Mouse (Mus musculus) cerebellum, adult 11-12 months (tissue): ENCODE data around the gene Egfem1.

ENCODE experiments used
- DNase-seq: peaks from one replicate; pipeline ENCODE4 v3.0.0; 2022

Gene Egfem1

GRCm38 (mm10) chr3:29609174-29609573, 527.4 kb downstream of the Egfem1 start:
- no peak for DNase-seq

- no peak for DNase-seq
Measured at GRCm38 (mm10) chr3:29619586-29619985, 537.8 kb downstream of the Egfem1 start.

GRCm38 (mm10) chr3:29639819-29640218, 558.0 kb downstream of the Egfem1 start:
- no peak for DNase-seq

GRCm38 (mm10) chr3:29666796-29667195, 585.0 kb downstream of the Egfem1 start:
- no peak for DNase-seq

- no peak for DNase-seq
Measured at GRCm38 (mm10) chr3:29689367-29690285, 607.8 kb downstream of the Egfem1 start.

- no peak for DNase-seq
Measured at GRCm38 (mm10) chr3:29701126-29701525, 619.3 kb downstream of the Egfem1 start.

GRCm38 (mm10) chr3:29706816-29707215, 625.0 kb downstream of the Egfem1 start:
- no peak for DNase-seq

- DNase-seq, result no peak
Measured at GRCm38 (mm10) chr3:29707467-29707866, 625.6 kb downstream of the Egfem1 start.

GRCm38 (mm10) chr3:29726376-29726967, 644.6 kb downstream of the Egfem1 start:
- no peak for DNase-seq

- no peak for DNase-seq
Measured at GRCm38 (mm10) chr3:29730062-29730760, 648.4 kb downstream of the Egfem1 start.

GRCm38 (mm10) chr3:29731509-29731908, 649.7 kb downstream of the Egfem1 start:
- no peak for DNase-seq

- DNase-seq, result no peak
Measured at GRCm38 (mm10) chr3:29732626-29733025, 650.8 kb downstream of the Egfem1 start.

GRCm38 (mm10) chr3:29734251-29734650, 652.4 kb downstream of the Egfem1 start:
- no peak for DNase-seq

- no peak for DNase-seq
Measured at GRCm38 (mm10) chr3:29739292-29739691, 657.5 kb downstream of the Egfem1 start.
